Mouse (Mus musculus): ENCODE results near the gene Cntn5.

- TF ChIP-seq POLR2A (IDR thresholded peaks at IDR 0.05; ENCODE audit: borderline replicate concordance, insufficient read depth, low read length), result no peak
- TF ChIP-seq CTCF (IDR thresholded peaks at IDR 0.05; ENCODE audit: borderline replicate concordance, insufficient read depth, low read depth, low read length), result no peak
Measured at GRCm38 (mm10) chr9:10464758-10465157, 439.8 kb downstream of the Cntn5 start.

Measured in cerebellum, adult 2 months (tissue).